Mouse (Mus musculus): ENCODE data around the gene Rln3.

DNA sequence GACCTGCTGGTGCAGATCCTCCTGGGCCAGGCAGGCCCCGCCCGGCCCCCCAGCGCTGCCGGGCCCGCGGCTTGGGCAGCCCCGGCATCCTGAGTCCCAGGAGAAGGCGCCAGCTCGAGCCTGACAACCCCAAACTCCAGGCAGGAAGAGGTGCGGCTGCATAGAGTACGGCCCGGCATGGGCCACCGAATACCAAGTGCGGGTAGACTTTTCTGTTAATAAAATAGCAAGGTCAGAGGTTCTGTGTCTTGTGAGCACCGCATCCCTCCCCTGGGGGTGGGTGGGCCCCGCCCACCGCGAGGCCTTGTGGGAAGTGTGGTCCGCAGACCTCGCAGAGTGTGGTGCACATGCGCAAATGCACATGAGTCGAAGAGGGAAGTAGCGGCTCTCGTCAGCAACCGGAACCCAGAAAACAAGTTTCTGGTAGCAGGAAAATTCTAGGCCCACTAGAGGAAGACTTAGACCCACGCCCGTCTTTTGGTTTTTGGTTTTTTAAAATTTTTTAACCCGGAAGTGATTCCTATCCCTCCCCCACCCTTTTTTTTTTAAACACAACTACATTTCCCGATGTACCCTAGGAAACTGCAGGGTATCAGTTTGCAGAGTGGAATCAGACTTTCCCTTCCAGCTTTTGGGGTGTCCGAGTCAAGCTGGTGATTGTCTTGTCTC is 40.1 kb downstream of the Rln3 start:
- TF ChIP-seq CTCF (IDR thresholded peaks at IDR 0.05; ENCODE audit: control insufficient read depth, insufficient read depth, insufficient read length): no peak
- no peak for TF ChIP-seq USF1 (IDR thresholded peaks at IDR 0.05; ENCODE audit: low read depth)

Data from C2C12 (cell line).